Mouse (Mus musculus) 3T3-L1 (cell line): ENCODE data around the gene Senp3.
A peak's percentile ranks its signal among the peaks of the same experiment; 100 is the strongest.
"Not testable (repeated sequence)": the region's sequence is repeated elsewhere in the genome, so short reads cannot be mapped to it uniquely, and the experiment has no call there.

Experiments used
- DNase-seq: peaks from one replicate; pipeline ENCODE4 v3.0.0-alpha.2; 2015; ENCODE audit warnings: low read depth, low spot score

The Senp3 gene

GRCm38 (mm10) chr11:69704613-69705010 lies 22.7 kb upstream of the Senp3 start:
- no peak for DNase-seq

GRCm38 (mm10) chr11:69703814-69704612 lies 22.1 kb upstream of the Senp3 start:
- no peak for DNase-seq

GRCm38 (mm10) chr11:69703381-69703780 lies 21.5 kb upstream of the Senp3 start:
- DNase-seq = not testable (repeated sequence)

GRCm38 (mm10) chr11:69702886-69703285 lies 21.0 kb upstream of the Senp3 start:
- DNase-seq = not testable (repeated sequence)

- no peak for DNase-seq
Observed at GRCm38 (mm10) chr11:69699595-69699994, 17.7 kb upstream of the Senp3 start.

GRCm38 (mm10) chr11:69698574-69698973 lies 16.7 kb upstream of the Senp3 start:
- no peak for DNase-seq

GRCm38 (mm10) chr11:69697396-69697795 lies 15.5 kb upstream of the Senp3 start:
- DNase-seq = no peak

- peak; percentile 68 for DNase-seq
Observed at GRCm38 (mm10) chr11:69695361-69696181, 13.7 kb upstream of the Senp3 start, which contains the start of the genes Tnfsf12 and Tnfsfm13. Tnfsf12 (minus strand) TSS chr11:69695849. Tnfsfm13 (minus strand) TSS chr11:69696098.

- DNase-seq = no peak
Observed at GRCm38 (mm10) chr11:69695046-69695360, 13.1 kb upstream of the Senp3 start.

- DNase-seq = no peak
Observed at GRCm38 (mm10) chr11:69693421-69693965, 11.6 kb upstream of the Senp3 start.

- no peak for DNase-seq
Observed at GRCm38 (mm10) chr11:69692863-69693262, 11.0 kb upstream of the Senp3 start.

GRCm38 (mm10) chr11:69692196-69692811 lies 10.4 kb upstream of the Senp3 start:
- no peak for DNase-seq

- no peak for DNase-seq
Observed at GRCm38 (mm10) chr11:69689891-69690290, 8.0 kb upstream of the Senp3 start.

- DNase-seq = no peak
Observed at GRCm38 (mm10) chr11:69687061-69687460, 5.2 kb upstream of the Senp3 start.

- peak; percentile 59 for DNase-seq
Observed at GRCm38 (mm10) chr11:69686377-69686776, 4.5 kb upstream of the Senp3 start.

GRCm38 (mm10) chr11:69685526-69686148 lies 3.8 kb upstream of the Senp3 start, which contains the start of gene Tnfsf13:
Tnfsf13 (minus strand) TSS chr11:69685784.
- DNase-seq = peak; percentile 80

GRCm38 (mm10) chr11:69684936-69685335 lies 3.1 kb upstream of the Senp3 start:
- no peak for DNase-seq

- DNase-seq = no peak
Observed at GRCm38 (mm10) chr11:69684128-69684745, 2.4 kb upstream of the Senp3 start.

- no peak for DNase-seq
Observed at GRCm38 (mm10) chr11:69683576-69683975, 1.7 kb upstream of the Senp3 start.

- peak; percentile 93 for DNase-seq
Observed at GRCm38 (mm10) chr11:69682840-69683533, 1.1 kb upstream of the Senp3 start.
